Mouse (Mus musculus) lung, postnatal 0 days (tissue): ENCODE measurements around the gene Pbx3. TPM values are rescaled to one million over a fixed set of nuclear protein-coding genes. Genes with fewer than 3 reads are reported as not detected.
A peak's percentile ranks its signal among the peaks of the same experiment; 100 is the strongest.

Experiments used
- ATAC-seq: fragments of 200-750 bp; cut with Nextera tagmentation; 2 replicates; pipeline ENCODE4 v1.8.0; 2017; ENCODE audit warnings: moderate library complexity
- DNase-seq: peaks from one replicate; pipeline ENCODE4 v3.0.0-alpha.2; 2016; ENCODE audit warnings: low spot score
- H3K27ac ChIP-seq: fragments of 300-500 bp; sonication (generic); 2 replicates; pipeline ENCODE4 v1.5.1; 2014; ENCODE audit warnings: antibody characterized with exemption, mild to moderate bottlenecking, low read length, mixed read lengths
- H3K27me3 ChIP-seq: fragments of 300-500 bp; sonication (generic); replicated peaks from 2 replicates; pipeline ENCODE4 v1.6.1; 2014; ENCODE audit warnings: low read length, mixed read lengths; ENCODE audit not compliant: insufficient read depth
- H3K36me3 ChIP-seq: fragments of 300-500 bp; sonication (generic); 2 replicates; pipeline ENCODE4 v1.6.1; 2014; ENCODE audit warnings: low read length, mixed read lengths; ENCODE audit not compliant: insufficient read depth
- H3K4me1 ChIP-seq: fragments of 300-500 bp; sonication (generic); 2 replicates; pipeline ENCODE4 v1.6.1; 2014; ENCODE audit warnings: antibody characterized with exemption, low read depth, low read length, mixed read lengths; ENCODE audit not compliant: insufficient read depth
- H3K4me2 ChIP-seq: fragments of 300-500 bp; sonication (generic); replicated peaks from 2 replicates; pipeline ENCODE4 v1.6.1; 2014; ENCODE audit warnings: low read depth, mild to moderate bottlenecking, low read length, moderate library complexity, mixed read lengths
- H3K4me3 ChIP-seq: fragments of 300-500 bp; sonication (generic); 2 replicates; pipeline ENCODE4 v1.5.1; 2014; ENCODE audit warnings: low read depth, low read length
- H3K9ac ChIP-seq: fragments of 300-500 bp; sonication (generic); replicated peaks from 2 replicates; pipeline ENCODE4 v1.6.1; 2014; ENCODE audit warnings: low read depth, mild to moderate bottlenecking
- H3K9me3 ChIP-seq: fragments of 300-500 bp; sonication (generic); 2 replicates; pipeline ENCODE4 v1.6.1; 2016; ENCODE audit warnings: low read length, mixed read lengths
- CTCF ChIP-seq: IDR thresholded peaks from 2 replicates; pipeline ENCODE4 v1.5.1; 2016; ENCODE audit warnings: antibody characterized with exemption, mild to moderate bottlenecking
- EP300 ChIP-seq: IDR thresholded peaks from 2 replicates; pipeline ENCODE4 v1.6.1; 2016; ENCODE audit warnings: antibody characterized with exemption, mild to moderate bottlenecking, control low read depth
- WGBS: fragments of 180-500 bp; shearing (Covaris S2); extraction: QIAGEN DNeasy Blood & Tissue Kit; methylation state at CpG from one replicate; pipeline ENCODE4 v1.1.7; 2014; 5-methylcytosine and 5-hydroxymethylcytosine counted together
- polyA plus RNA-seq: library from polyadenylated mRNA; unstranded; fragments of >200 nt; fragmentation: Nextera tagmentation; extraction: Ambion mirVana; gene quantifications from 2 replicates; pipeline ENCODE4 v1.2.1, GENCODE M21; 2015

Pbx3 gene
- polyA plus RNA-seq, 1 experiment from 2014 or later: 16.2 TPM

- H3K27ac ChIP-seq: no peak overlapping the region
- ATAC-seq (no peak), DNase-seq (no peak)
- no peaks in the 10 kb centered on the region for H3K9me3 ChIP-seq
- no peak overlapping the region for H3K4me3 ChIP-seq
- H3K4me1 ChIP-seq: no peaks in the 10 kb centered on the region
- H3K4me2 ChIP-seq: no peak overlapping the region
- H3K27me3 ChIP-seq: no peaks in the 10 kb centered on the region
- H3K9ac ChIP-seq: no peak overlapping the region
- no peaks in the 10 kb centered on the region for H3K36me3 ChIP-seq
- TF ChIP-seq CTCF (no peak), EP300 (no peak)
Observed at GRCm38 (mm10) chr2:34352006-34352405, 20.9 kb downstream of the Pbx3 start.

DNA sequence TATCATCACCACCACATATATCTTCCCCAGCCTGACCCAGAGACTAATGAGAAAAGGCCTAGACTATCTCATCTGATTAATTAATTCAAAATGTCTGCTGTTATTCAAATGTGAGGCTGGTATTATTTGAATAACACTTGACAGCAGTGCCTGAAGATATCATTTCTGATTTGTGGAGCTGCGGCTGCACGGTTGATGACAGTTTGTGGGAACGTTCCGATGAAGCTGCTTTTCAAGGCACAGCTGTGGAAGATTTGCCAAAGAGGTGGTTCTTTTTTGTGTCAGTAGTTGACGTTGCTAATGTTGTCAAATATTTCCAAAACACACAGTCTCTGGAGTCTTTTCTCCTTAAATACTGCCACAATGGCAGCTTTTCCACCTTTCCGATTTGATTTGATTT, 25.8 kb downstream of the Pbx3 start:
- Histone ChIP-seq H3K4me1 (no peaks in the 10 kb centered on the region), H3K4me2 (no peak overlapping the region), H3K36me3 (no peaks in the 10 kb centered on the region; the same call in 1 of the 2 replicates), H3K9ac (no peak overlapping the region), H3K9me3 (no peaks in the 10 kb centered on the region), H3K27me3 (no peaks in the 10 kb centered on the region), H3K27ac (no peak overlapping the region), H3K4me3 (no peak overlapping the region)
- no peak for TF ChIP-seq CTCF
- no peak for TF ChIP-seq EP300
- no peak for ATAC-seq
- WGBS: 58% methylated on average over 6 of the region's 6 CpGs
- no peak for DNase-seq

DNA sequence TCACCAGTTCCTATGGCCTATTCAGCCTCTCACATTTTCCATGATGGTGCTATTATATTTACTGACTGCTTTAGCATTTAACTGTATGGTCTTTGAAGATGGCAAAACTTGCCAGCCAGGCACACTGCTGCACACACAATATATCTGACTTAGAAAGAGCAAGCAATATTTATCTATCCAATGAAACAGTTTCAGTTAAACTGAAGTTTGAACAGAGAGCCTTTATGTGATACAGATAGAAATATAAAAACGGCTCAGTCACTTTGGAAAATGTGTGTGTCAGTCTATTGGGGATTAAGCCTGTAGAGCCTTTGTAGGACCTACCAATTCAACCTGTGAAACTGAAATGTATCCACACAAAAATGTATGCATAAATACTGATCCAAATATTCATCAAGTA, 74.3 kb downstream of the Pbx3 start:
- 78% methylated on average over 1 of the region's 1 CpGs for WGBS
- no peak for DNase-seq
- no peak for TF ChIP-seq EP300
- TF ChIP-seq CTCF: no peak
- H3K9me3 ChIP-seq: no peaks in the 10 kb centered on the region
- H3K4me3 ChIP-seq: no peak overlapping the region
- no peaks in the 10 kb centered on the region for H3K36me3 ChIP-seq
- H3K4me1 ChIP-seq: no peaks in the 10 kb centered on the region
- H3K9ac ChIP-seq: no peak overlapping the region
- H3K4me2 ChIP-seq: no peak overlapping the region
- no peak overlapping the region for H3K27ac ChIP-seq
- H3K27me3 ChIP-seq: no peaks in the 10 kb centered on the region
- no peak for ATAC-seq

GRCm38 (mm10) chr2:34298202-34298601, 74.7 kb downstream of the Pbx3 start:
- ATAC-seq (no peak), DNase-seq (no peak)
- no peak overlapping the region for H3K4me2 ChIP-seq
- no peak for TF ChIP-seq EP300
- peak; percentile 12; the same call in 1 of the 2 replicates for TF ChIP-seq CTCF
- no peaks in the 10 kb centered on the region for H3K36me3 ChIP-seq
- H3K27ac ChIP-seq: no peak overlapping the region
- H3K9ac ChIP-seq: no peak overlapping the region
- H3K4me3 ChIP-seq: no peak overlapping the region
- H3K4me1 ChIP-seq: no peaks in the 10 kb centered on the region
- H3K9me3 ChIP-seq: no peaks in the 10 kb centered on the region
- H3K27me3 ChIP-seq: no peaks in the 10 kb centered on the region
- WGBS: 100% methylated on average over 3 of the region's 3 CpGs

DNA sequence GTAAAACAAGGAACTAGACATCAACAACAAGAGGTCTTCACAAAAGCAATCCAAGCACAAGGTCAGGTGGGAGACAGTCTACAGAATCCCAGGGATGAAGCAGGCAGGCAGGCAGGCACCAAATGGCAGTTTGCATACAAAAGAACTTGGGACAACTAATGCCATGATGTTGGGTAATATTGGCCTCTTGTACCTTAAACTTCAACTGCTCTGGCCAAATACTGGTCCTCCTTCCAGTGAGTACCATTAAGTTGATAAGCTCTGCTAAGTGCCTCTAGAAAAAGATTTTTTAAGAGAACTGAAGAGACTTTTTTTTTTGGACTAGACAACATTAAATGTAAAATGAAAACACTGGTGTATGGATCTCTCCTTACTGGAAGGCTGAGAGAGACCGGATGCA, 83.2 kb downstream of the Pbx3 start:
- Histone ChIP-seq H3K27me3 (no peaks in the 10 kb centered on the region), H3K4me1 (no peaks in the 10 kb centered on the region)
- peak; percentile 40; the same call in 1 of the 2 replicates for ATAC-seq

GRCm38 (mm10) chr2:34284239-34284638, 88.7 kb downstream of the Pbx3 start:
- H3K4me1 ChIP-seq: no peaks in the 10 kb centered on the region
- no peaks in the 10 kb centered on the region for H3K36me3 ChIP-seq
- H3K4me3 ChIP-seq: no peak overlapping the region
- no peak for ATAC-seq
- no peak overlapping the region for H3K9ac ChIP-seq
- no peaks in the 10 kb centered on the region for H3K27me3 ChIP-seq
- no peak for DNase-seq
- TF ChIP-seq CTCF: no peak
- TF ChIP-seq EP300: no peak
- no peaks in the 10 kb centered on the region for H3K9me3 ChIP-seq
- H3K27ac ChIP-seq: no peak overlapping the region
- H3K4me2 ChIP-seq: no peak overlapping the region
- 66% methylated on average over 2 of the region's 2 CpGs for WGBS

More for the DNA sequence above, 83.2 kb downstream of the Pbx3 start:
- TF ChIP-seq EP300: no peak
- no peak for TF ChIP-seq CTCF
- Histone ChIP-seq H3K4me2 (no peak overlapping the region), H3K9ac (no peak overlapping the region), H3K27ac (no peak overlapping the region), H3K9me3 (no peaks in the 10 kb centered on the region), H3K4me3 (no peak overlapping the region), H3K36me3 (no peaks in the 10 kb centered on the region)
- 43% methylated on average over 1 of the region's 1 CpGs for WGBS
- DNase-seq: peak; percentile 51

DNA sequence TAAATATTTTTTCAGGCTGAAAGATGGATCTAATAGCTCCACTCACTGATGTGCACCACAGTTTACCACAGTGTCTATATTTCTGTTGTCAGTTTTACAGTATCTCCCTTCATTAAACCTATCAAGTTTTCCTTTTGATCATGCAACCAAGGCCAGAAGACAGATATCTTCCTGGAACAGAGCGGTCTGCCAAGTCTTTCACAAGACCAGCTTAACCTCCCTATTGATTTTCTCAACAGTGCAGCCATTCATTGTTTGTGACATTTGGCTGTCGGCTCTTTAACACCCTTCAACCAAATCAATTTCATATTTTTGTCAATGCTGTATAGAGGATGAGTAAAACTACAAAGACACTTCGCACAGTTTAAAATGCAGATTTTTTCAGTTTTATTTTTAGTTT, 91.9 kb downstream of the Pbx3 start:
- no peaks in the 10 kb centered on the region for H3K9me3 ChIP-seq
- 72% methylated on average over 3 of the region's 3 CpGs for WGBS
- ATAC-seq: no peak
- H3K9ac ChIP-seq: no peak overlapping the region
- H3K4me3 ChIP-seq: no peak overlapping the region
- no peaks in the 10 kb centered on the region for H3K4me1 ChIP-seq
- no peak for DNase-seq
- no peak overlapping the region for H3K27ac ChIP-seq
- no peaks in the 10 kb centered on the region for H3K27me3 ChIP-seq
- TF ChIP-seq CTCF: no peak
- TF ChIP-seq EP300: no peak
- H3K36me3 ChIP-seq: no peaks in the 10 kb centered on the region
- H3K4me2 ChIP-seq: no peak overlapping the region
